Mouse (Mus musculus) CD4-positive naive resting alpha-beta T cell, adult 57 days (primary cell): ENCODE data around the gene Onecut3. TPM values are rescaled to one million over a fixed set of nuclear protein-coding genes. Genes with fewer than 3 reads are reported as not detected.

Experiments used
- total RNA-seq: library from RNA; stranded (reverse); gene quantifications from one replicate; pipeline ENCODE4 v1.2.4, GENCODE M21; 2023

Onecut3 gene
- not detected for total RNA-seq

DNA sequence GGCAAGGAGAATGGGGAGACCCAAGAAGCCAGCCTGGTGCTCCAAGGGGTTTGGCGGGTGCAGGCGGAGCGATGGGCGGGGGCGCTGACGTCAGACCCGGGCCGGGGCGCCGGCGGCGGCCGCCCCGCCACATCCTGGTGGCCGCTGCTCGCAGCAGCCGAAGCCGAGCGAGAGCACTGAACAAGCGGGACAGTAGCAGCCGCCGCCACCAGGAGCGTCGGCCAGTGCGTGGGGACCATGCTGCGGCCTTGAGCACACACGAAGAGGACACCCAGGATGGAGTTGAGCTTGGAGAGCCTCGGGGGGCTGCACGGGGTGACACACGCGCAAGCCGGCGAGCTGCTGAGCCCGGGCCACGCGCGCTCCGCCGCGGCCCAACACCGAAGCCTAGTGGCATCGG lies at the start of gene Onecut3:
Gene Onecut3, plus strand, starts transcription at position 104 of the 400 bp plus-strand sequence.

DNA sequence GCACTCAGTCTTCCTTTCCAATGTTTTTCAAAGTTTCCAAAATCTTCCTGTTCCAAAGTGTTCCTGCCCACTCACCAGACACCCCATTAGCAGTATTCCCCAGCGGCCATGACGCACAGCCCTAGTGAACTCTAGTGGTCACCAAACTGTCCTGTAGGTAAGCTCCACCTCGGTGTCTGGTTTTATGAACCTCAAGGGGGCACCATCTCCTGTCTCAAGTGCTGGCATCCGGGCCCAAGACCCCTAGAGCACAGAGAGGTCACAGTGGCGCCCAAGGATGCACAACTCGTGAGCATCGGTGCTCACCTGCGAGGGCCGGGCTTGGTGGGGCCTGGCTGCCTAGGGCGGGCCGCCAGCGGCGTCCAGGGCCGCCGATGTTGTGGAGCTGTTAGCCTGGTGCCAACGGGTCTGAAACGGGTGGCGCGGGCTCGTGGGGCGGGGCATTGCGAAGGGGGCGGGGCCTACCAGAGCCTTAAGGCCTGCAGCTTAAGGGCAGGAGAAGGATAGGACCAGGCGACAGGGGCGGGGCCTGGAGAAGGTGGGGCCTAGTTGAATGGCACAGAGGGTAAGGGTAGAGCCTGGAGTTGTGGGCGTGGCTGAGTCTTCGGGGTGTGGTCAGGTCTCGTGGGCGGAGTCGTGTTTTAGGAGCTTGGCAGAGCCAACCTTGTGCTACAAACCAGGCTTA lies 44.2 kb downstream of the Onecut3 start, which contains the start of gene Atp8b3:
Gene Atp8b3, minus strand, starts transcription at position 415 of the 685 bp plus-strand sequence.

DNA sequence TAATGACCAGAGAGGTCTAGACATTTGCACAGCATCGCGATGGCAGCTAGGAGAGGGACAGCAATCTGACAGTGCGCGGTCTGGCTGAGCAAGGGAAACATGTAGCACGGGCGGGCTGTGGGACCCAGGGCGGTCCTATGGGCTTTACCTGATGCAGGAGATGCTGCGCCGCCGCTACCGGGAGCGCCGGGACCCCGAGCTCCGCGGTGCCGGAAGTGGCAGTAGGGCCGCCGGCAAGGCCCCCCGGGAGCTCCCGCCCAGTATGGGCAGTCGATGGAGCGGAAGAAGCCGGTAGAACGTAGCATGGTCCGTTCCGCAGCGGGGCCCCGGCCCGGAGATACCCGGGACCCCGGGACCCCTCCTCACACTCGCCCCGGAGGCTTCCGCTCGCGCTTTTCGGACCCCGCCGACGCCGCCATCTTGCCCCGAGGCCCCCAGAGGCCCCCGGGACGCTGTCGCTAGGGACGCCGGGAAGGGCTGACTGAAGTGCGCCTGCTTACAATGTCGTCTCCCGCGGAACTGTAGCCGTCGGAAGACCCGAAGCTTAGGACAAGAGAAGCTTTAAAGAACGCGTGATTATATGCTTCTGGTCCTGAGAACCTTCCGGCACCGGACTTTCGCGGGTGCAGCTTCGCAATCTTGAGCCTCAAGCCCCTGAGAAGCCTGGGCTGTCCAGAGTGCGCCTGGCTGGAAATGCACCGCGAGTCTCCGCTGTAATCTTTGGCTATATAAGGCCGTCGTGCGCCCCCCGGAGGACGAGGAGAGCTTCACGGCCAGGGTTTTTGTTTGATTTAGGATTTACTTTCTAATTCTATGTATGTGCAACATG lies 66.7 kb downstream of the Onecut3 start, which contains the start of gene Rexo1:
Gene Rexo1, minus strand, starts transcription at position 445 of the 829 bp plus-strand sequence.

Other genes starting within 250 kb of the Onecut3 start
- 95.8 TPM for gene Ndufs7, start 245.7 kb upstream of the Onecut3 start, total RNA-seq
- not detected for gene Gamt, start 233.8 kb upstream of the Onecut3 start, total RNA-seq
- gene Dazap1, start 233.3 kb upstream of the Onecut3 start, total RNA-seq, result 170 TPM
- 3,730 TPM for gene Rps15, start 202.4 kb upstream of the Onecut3 start, total RNA-seq
- gene Apc2, start 198.9 kb upstream of the Onecut3 start, total RNA-seq, result not detected
- 26.2 TPM for gene 2310011J03Rik, start 174.3 kb upstream of the Onecut3 start, total RNA-seq
- gene Pcsk4, start 165.3 kb upstream of the Onecut3 start, total RNA-seq, result 1.5 TPM
- gene Reep6, start 164.9 kb upstream of the Onecut3 start, total RNA-seq, result not detected
- gene Adamtsl5, start 146.4 kb upstream of the Onecut3 start, total RNA-seq, result not detected
- not detected for gene Plk5, start 138.4 kb upstream of the Onecut3 start, total RNA-seq
- gene Mex3d, start 107.2 kb upstream of the Onecut3 start, total RNA-seq, result 10.8 TPM
- 108 TPM for gene Mbd3, start 95.3 kb upstream of the Onecut3 start, total RNA-seq
- 54.4 TPM for gene Uqcr11, start 88.0 kb upstream of the Onecut3 start, total RNA-seq
- gene Tcf3, start 61.2 kb upstream of the Onecut3 start, total RNA-seq, result 94.2 TPM
- gene Atp8b3, start 44.3 kb downstream of the Onecut3 start, total RNA-seq, result not detected
- gene Rexo1, start 66.7 kb downstream of the Onecut3 start, total RNA-seq, result 136 TPM
- gene Klf16, start 82.5 kb downstream of the Onecut3 start, total RNA-seq, result 27.8 TPM
- gene Abhd17a, start 95.5 kb downstream of the Onecut3 start, total RNA-seq, result 51.8 TPM
- gene Scamp4, start 108.0 kb downstream of the Onecut3 start, total RNA-seq, result 51.3 TPM
- gene Adat3, start 108.0 kb downstream of the Onecut3 start, total RNA-seq, result 7.8 TPM
- 5.4 TPM for gene Gm49322, start 111.2 kb downstream of the Onecut3 start, total RNA-seq
- gene Csnk1g2, start 128.0 kb downstream of the Onecut3 start, total RNA-seq, result 206 TPM
- gene Btbd2, start 162.2 kb downstream of the Onecut3 start, total RNA-seq, result 26.8 TPM
- gene Mknk2, start 183.3 kb downstream of the Onecut3 start, total RNA-seq, result 304 TPM
- gene Mob3a, start 207.1 kb downstream of the Onecut3 start, total RNA-seq, result 150 TPM
- gene Izumo4, start 207.3 kb downstream of the Onecut3 start, total RNA-seq, result 62.9 TPM
- gene Ap3d1, start 247.4 kb downstream of the Onecut3 start, total RNA-seq, result 126 TPM